Mouse (Mus musculus): Measurements from ENCODE around the gene Elavl1. TPM values are rescaled to one million over a fixed set of nuclear protein-coding genes. Genes with fewer than 3 reads are reported as not detected.

The Elavl1 gene
- total RNA-seq, 2 experiments from 2014 or later = 45.0 to 69.2 TPM

DNA sequence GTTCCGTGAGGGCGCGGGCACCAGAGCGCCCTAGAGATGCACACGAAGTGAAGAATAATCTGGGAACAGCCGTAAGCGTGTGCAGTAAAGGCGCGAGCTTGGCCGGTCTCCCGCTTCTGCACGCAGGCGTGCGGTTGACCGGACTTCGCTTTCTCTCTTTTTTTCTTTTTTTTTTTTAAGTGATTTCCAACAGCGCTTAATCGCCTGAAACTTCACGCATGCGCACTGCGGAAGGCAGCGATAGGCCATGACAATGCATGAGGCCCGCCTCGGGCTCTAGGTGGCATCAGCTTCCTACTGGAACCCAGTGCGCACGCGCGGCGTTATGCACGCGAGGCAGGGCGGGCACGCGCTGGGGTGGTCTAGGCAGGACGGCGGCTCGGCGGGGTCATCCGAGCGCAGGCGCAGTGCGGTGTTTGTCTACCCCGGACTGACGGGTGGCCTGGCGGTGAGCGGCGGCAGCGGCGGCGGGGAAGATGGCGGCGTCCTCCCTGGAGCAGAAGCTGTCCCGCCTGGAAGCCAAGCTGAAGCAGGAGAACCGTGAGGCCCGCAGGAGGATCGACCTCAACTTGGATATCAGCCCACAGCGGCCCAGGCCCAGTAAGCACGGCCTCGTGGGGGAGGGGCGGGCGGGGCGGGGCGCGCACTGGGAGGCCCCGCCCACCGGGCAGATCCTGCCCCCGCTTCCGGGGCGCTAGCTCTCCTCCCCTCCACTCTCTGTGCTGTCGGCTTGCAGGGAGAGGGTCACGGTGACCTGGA lies 86.6 kb downstream of the Elavl1 start, which contains the start of the genes Map2k7 and Gm49320:
Map2k7 (plus strand) TSS at position 307 of the 759 bp plus-strand sequence.
Gm49320 (plus strand) TSS at position 432 of the 759 bp plus-strand sequence.
- peak; percentile 82 for ATAC-seq (replicated peaks; ENCODE audit: low FRiP score, poor library complexity, severe bottlenecking)

DNA sequence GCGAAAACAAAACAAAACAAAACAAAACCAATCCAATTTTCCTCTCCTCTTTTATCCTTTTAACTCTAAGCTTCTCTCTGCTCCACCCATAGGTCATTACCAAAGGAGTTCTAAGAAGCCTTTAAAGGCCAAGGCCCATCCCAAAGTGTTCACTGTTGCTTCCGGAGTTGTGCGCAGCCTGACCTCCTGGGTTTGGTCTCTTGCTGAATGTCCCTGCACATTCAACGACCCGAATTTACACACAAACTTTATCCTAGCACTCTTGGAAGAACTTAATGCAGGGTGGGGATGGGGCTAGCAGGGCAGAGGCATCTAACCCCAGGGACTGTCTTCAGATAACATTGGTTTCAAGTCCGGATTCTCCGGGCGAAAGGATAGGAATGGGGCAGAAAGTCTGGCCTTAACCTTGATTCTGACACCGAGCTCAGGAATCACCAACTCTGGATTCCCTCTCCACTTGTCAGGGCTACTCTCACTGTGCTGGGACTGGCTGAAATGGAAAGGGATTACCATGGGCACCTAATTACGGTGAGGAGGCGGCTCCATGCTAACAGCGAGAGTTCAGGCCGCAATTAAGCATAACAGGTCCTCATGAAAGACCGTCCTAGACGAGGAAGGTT lies 87.3 kb downstream of the Elavl1 start:
- peak; percentile 2 for ATAC-seq (replicated peaks; ENCODE audit: low FRiP score, poor library complexity, severe bottlenecking)

Other genes starting within 250 kb of the Elavl1 start
- 15.1 and 19.8 TPM in 2 replicates for gene Cd209f, start 219.6 kb downstream of the Elavl1 start, total RNA-seq (2015; ENCODE audit: low replicate concordance)
- 6.4 TPM in 1 of 2 replicates, not detected in the other for gene Cd209f, start 219.6 kb downstream of the Elavl1 start, total RNA-seq (2017; ENCODE audit: low replicate concordance)
- 4.0 TPM in 1 of 2 replicates, not detected in the other for gene Cd209g, start 191.3 kb downstream of the Elavl1 start, total RNA-seq (2015; ENCODE audit: low replicate concordance)
- gene Cd209g, start 191.3 kb downstream of the Elavl1 start, total RNA-seq (2017; ENCODE audit: low replicate concordance) = 0.13 and 2.6 TPM in 2 replicates
- gene Evi5l, start 158.8 kb downstream of the Elavl1 start, total RNA-seq (2015; ENCODE audit: low replicate concordance) = 2.9 and 6.1 TPM in 2 replicates
- 2.2 and 13.6 TPM in 2 replicates for gene Evi5l, start 158.8 kb downstream of the Elavl1 start, total RNA-seq (2017; ENCODE audit: low replicate concordance)
- gene Prr36, start 108.0 kb downstream of the Elavl1 start, total RNA-seq (2015; ENCODE audit: low replicate concordance) = not detected in 2 replicates
- gene Prr36, start 108.0 kb downstream of the Elavl1 start, total RNA-seq (2017; ENCODE audit: low replicate concordance) = not detected in 2 replicates
- gene Lrrc8e, start 98.6 kb downstream of the Elavl1 start, total RNA-seq (2015; ENCODE audit: low replicate concordance) = not detected in 2 replicates
- 0.76 TPM in 1 of 2 replicates, not detected in the other for gene Lrrc8e, start 98.6 kb downstream of the Elavl1 start, total RNA-seq (2017; ENCODE audit: low replicate concordance)
- gene Map2k7, start 86.7 kb downstream of the Elavl1 start, total RNA-seq (2015; ENCODE audit: low replicate concordance) = 25.2 and 25.6 TPM in 2 replicates
- gene Map2k7, start 86.7 kb downstream of the Elavl1 start, total RNA-seq (2017; ENCODE audit: low replicate concordance) = 16.9 and 20.3 TPM in 2 replicates
- gene Gm49320, start 86.5 kb downstream of the Elavl1 start, total RNA-seq (2015; ENCODE audit: low replicate concordance) = 2.5 TPM in 1 of 2 replicates, not detected in the other
- gene Gm49320, start 86.5 kb downstream of the Elavl1 start, total RNA-seq (2017; ENCODE audit: low replicate concordance) = not detected in 2 replicates
- gene Tgfbr3l, start 77.2 kb downstream of the Elavl1 start, total RNA-seq (2015; ENCODE audit: low replicate concordance) = not detected in 2 replicates
- not detected in 2 replicates for gene Tgfbr3l, start 77.2 kb downstream of the Elavl1 start, total RNA-seq (2017; ENCODE audit: low replicate concordance)
- 4.2 and 10.5 TPM in 2 replicates for gene Snapc2, start 72.3 kb downstream of the Elavl1 start, total RNA-seq (2015; ENCODE audit: low replicate concordance)
- gene Snapc2, start 72.3 kb downstream of the Elavl1 start, total RNA-seq (2017; ENCODE audit: low replicate concordance) = 3.2 and 6.7 TPM in 2 replicates
- gene Ctxn1, start 66.1 kb downstream of the Elavl1 start, total RNA-seq (2015; ENCODE audit: low replicate concordance) = not detected in 2 replicates
- 1.1 TPM in 1 of 2 replicates, not detected in the other for gene Ctxn1, start 66.1 kb downstream of the Elavl1 start, total RNA-seq (2017; ENCODE audit: low replicate concordance)
- gene Timm44, start 49.5 kb downstream of the Elavl1 start, total RNA-seq (2015; ENCODE audit: low replicate concordance) = 30.6 and 42.9 TPM in 2 replicates
- gene Timm44, start 49.5 kb downstream of the Elavl1 start, total RNA-seq (2017; ENCODE audit: low replicate concordance) = 28.4 and 36.9 TPM in 2 replicates
- gene Ccl25, start 203 bp downstream of the Elavl1 start, total RNA-seq (2015; ENCODE audit: low replicate concordance) = 12.6 and 23.4 TPM in 2 replicates
- gene Ccl25, start 203 bp downstream of the Elavl1 start, total RNA-seq (2017; ENCODE audit: low replicate concordance) = 7.1 and 17.3 TPM in 2 replicates
- 0.84 and 1.8 TPM in 2 replicates for gene Cers4, start 167.6 kb upstream of the Elavl1 start, total RNA-seq (2015; ENCODE audit: low replicate concordance)
- gene Cers4, start 167.6 kb upstream of the Elavl1 start, total RNA-seq (2017; ENCODE audit: low replicate concordance) = 0.53 and 0.64 TPM in 2 replicates